Mouse (Mus musculus) adipose tissue, adult 10 weeks (tissue): ENCODE results near the gene Olfr102. TPM values are rescaled to one million over a fixed set of nuclear protein-coding genes. Genes with fewer than 3 reads are reported as not detected.

ENCODE experiments used
- polyA plus RNA-seq: library from polyadenylated mRNA; stranded (reverse); fragments of 350-450 nt; fragmentation: Illumina TruSeq; extraction: RNeasy Lipid Tissue Mini Kit (QIAGEN cat#74804); gene quantifications from one replicate; pipeline ENCODE4 v1.2.3, GENCODE M21; 2014; ENCODE audit warnings: low read depth, low replicate concordance

The Olfr102 gene
- not detected for polyA plus RNA-seq

GRCm38 (mm10) chr17:37316954-37317353, at the start of gene Olfr102:
Gene Olfr102, minus strand, starts transcription at chr17:37317054.

DNA sequence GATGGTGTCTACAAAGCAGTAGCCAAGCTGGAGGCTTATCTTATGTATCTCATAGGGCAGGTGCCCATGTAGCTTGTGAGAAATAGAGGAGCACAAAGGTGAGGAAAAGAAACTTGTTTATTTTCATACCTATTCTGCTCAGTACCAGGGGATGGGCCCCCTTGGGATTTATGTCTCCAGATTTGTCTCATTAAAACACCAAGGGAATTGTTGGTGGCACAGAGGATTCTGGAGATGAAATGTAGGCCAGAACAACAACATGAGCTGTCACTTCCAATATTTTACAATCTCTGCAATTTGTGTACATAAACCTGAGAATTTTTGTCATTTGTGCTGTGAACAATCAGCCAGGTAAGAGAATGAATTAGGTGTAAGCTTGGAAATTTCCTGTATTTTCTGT, 42.4 kb upstream of the Olfr102 start, which contains the start of gene Olfr104-ps:
Gene Olfr104-ps, plus strand, starts transcription at position 301 of the 400 bp plus-strand sequence.

GRCm38 (mm10) chr17:37339598-37339997, 22.7 kb upstream of the Olfr102 start, which contains the start of gene Olfr103:
Gene Olfr103, minus strand, starts transcription at chr17:37339698.

DNA sequence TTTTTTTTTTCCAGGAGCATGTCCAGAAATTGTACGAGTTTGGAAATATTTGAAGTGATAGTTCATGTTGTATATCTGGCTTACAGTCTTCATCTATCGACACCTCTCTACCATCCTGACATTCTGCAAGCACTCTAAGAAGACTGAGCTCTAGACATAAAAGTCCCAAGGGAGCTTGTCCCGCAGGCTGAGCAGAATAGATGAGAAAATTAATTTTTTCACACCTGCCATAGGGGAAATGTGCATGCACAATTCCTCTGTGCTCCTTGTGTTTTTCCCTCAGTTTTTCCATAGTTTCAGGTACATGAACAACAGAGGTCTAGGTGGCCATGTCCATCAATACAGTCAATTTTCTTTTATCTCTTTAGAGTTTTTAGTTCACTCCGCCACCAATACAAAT, 12.6 kb downstream of the Olfr102 start, which contains the start of gene Olfr101:
Gene Olfr101, minus strand, starts transcription at position 101 of the 400 bp plus-strand sequence.

GRCm38 (mm10) chr17:37283360-37283759, 33.5 kb downstream of the Olfr102 start, which contains the start of gene Olfr99:
Gene Olfr99, minus strand, starts transcription at chr17:37283460.

GRCm38 (mm10) chr17:37270058-37270701, 46.7 kb downstream of the Olfr102 start, which contains the start of gene H2-M3:
Gene H2-M3, plus strand, starts transcription at chr17:37270220.

DNA sequence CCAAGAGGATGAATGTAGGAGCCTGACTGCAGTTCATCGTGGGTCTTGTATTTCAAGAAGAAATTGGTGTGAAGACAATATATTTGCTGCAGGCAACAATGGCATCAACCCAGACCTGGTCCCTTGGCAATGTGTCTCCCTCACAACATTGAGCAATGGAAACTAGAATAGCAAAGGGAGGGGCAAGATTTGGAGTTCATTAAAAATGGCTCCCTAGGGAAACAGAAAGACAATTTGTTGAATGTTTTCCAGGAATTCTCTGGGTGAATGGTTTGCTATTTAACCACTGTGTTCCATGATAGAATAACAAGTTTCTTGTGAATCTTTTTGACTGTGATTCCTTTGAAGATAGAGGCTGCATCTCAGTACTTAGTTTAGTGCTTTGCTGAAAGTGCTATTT, 53.2 kb downstream of the Olfr102 start, which contains the start of gene Olfr98:
Gene Olfr98, minus strand, starts transcription at position 124 of the 400 bp plus-strand sequence.

Other genes starting within 250 kb of the Olfr102 start
- gene Olfr90, start 228.6 kb downstream of the Olfr102 start, polyA plus RNA-seq: not detected
- gene Olfr91, start 218.8 kb downstream of the Olfr102 start, polyA plus RNA-seq: not detected
- not detected for gene Olfr92, start 197.0 kb downstream of the Olfr102 start, polyA plus RNA-seq
- not detected for gene Olfr93, start 155.6 kb downstream of the Olfr102 start, polyA plus RNA-seq
- 3.3 TPM for gene Ubd, start 123.2 kb downstream of the Olfr102 start, polyA plus RNA-seq
- gene Olfr94, start 116.1 kb downstream of the Olfr102 start, polyA plus RNA-seq: not detected
- gene Olfr95, start 103.9 kb downstream of the Olfr102 start, polyA plus RNA-seq: not detected
- gene Olfr96, start 96.9 kb downstream of the Olfr102 start, polyA plus RNA-seq: not detected
- gene Olfr97, start 79.7 kb downstream of the Olfr102 start, polyA plus RNA-seq: not detected
- gene Olfr98, start 53.3 kb downstream of the Olfr102 start, polyA plus RNA-seq: not detected
- 8.0 TPM for gene H2-M3, start 46.8 kb downstream of the Olfr102 start, polyA plus RNA-seq
- not detected for gene Olfr99, start 33.6 kb downstream of the Olfr102 start, polyA plus RNA-seq
- gene Olfr101, start 12.7 kb downstream of the Olfr102 start, polyA plus RNA-seq: not detected
- gene Olfr103, start 22.6 kb upstream of the Olfr102 start, polyA plus RNA-seq: not detected
- gene Olfr104-ps, start 42.5 kb upstream of the Olfr102 start, polyA plus RNA-seq: not detected
- not detected for gene Olfr105-ps, start 62.0 kb upstream of the Olfr102 start, polyA plus RNA-seq
- gene Olfr106-ps, start 73.3 kb upstream of the Olfr102 start, polyA plus RNA-seq: not detected
- not detected for gene Olfr107, start 82.2 kb upstream of the Olfr102 start, polyA plus RNA-seq
- gene Olfr108, start 128.4 kb upstream of the Olfr102 start, polyA plus RNA-seq: not detected
- gene Olfr109, start 141.9 kb upstream of the Olfr102 start, polyA plus RNA-seq: not detected
- not detected for gene H2-M2, start 166.5 kb upstream of the Olfr102 start, polyA plus RNA-seq
- not detected for gene Olfr110, start 175.4 kb upstream of the Olfr102 start, polyA plus RNA-seq
- gene Olfr111, start 191.0 kb upstream of the Olfr102 start, polyA plus RNA-seq: not detected